In the genomic region with DNA sequence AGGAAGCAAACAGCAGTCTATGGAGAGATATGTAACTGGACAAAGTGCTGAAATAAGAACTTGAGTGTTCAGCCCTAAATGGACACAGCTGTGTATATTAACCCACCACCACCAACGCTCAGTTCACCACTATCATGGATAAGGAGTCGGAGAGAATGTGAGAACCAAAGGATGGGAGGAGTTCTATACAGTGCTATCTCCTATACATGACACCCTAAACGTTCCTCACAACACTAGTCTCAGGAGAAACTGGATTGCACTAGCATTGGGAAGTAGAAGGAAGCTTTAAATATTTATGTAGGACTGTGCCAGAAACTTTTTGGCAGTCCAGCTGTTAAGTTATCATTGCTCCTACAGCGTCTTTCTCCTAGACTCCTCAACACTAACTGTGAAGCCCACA, we compare ENCODE assay signal across 18 mouse cellular contexts. TPM values are rescaled to one million over a fixed set of nuclear protein-coding genes. Genes with fewer than 3 reads are reported as not detected.
"Had no signal": no experiment of that assay in that cellular context is flagged by ENCODE, and none has a peak within 500 bp of the region (broad histone marks: within the 10 kb centered on the region; RNA-seq: fewer than 3 reads in every experiment).

No protein-coding gene starts in this region.

- H3K9me3 ChIP-seq: kidney, embryonic 15.5 days; midbrain, embryonic 12.5 days had no signal

- H3K36me3 ChIP-seq: kidney, embryonic 15.5 days; midbrain, embryonic 12.5 days had no signal

- H3K4me3 ChIP-seq: kidney, embryonic 15.5 days; left cerebral cortex, adult 2 months; midbrain, embryonic 12.5 days had no signal

- H3K9ac ChIP-seq: kidney, embryonic 15.5 days; liver, embryonic 14.5 days; midbrain, embryonic 12.5 days had no signal

- H3K4me2 ChIP-seq: kidney, embryonic 15.5 days; midbrain, embryonic 12.5 days had no signal

- H3K27ac ChIP-seq: kidney, embryonic 15.5 days; left cerebral cortex, adult 2 months; liver, embryonic 14.5 days; midbrain, embryonic 12.5 days had no signal

- ATAC-seq: intestine, embryonic 16.5 days; midbrain, embryonic 16.5 days had no signal

- DNase-seq: kidney, adult 2 months; kidney, postnatal 14 days; lung, postnatal 14 days; right cerebral cortex, postnatal 14 days; thymus, adult 2 months; thymus, postnatal 25 days had no signal

- H3K27me3 ChIP-seq: kidney, embryonic 15.5 days; midbrain, embryonic 12.5 days had no signal

- H3K4me1 ChIP-seq: kidney, embryonic 15.5 days; midbrain, embryonic 12.5 days had no signal

RNA-seq across cellular contexts. Expression of a gene that starts 46.6 kb away (rescaled TPM):
- total RNA-seq: layer of hippocampus, postnatal 14 days; liver, adult 2 months; megakaryocyte-erythroid progenitor cell, adult 5-6 weeks had no signal
- polyA plus RNA-seq: kidney, adult 2 months; large intestine, adult 2 months; liver, adult 2 months; small intestine, adult 2 months; testis, adult 2 months; thymus, adult 2 months had no signal
